Mouse (Mus musculus) forebrain, embryonic 15.5 days (tissue): ENCODE results near the gene Cd63. TPM values are rescaled to one million over a fixed set of nuclear protein-coding genes. Genes with fewer than 3 reads are reported as not detected.

Source experiments
- ATAC-seq: fragments of 200-750 bp; cut with Nextera tagmentation; replicated peaks from 2 replicates; pipeline ENCODE4 v1.8.0; 2017; ENCODE audit warnings: mild to moderate bottlenecking, moderate TSS enrichment, moderate library complexity
- H3K27ac ChIP-seq: fragments of 300-500 bp; sonication (generic); replicated peaks from 2 replicates; pipeline ENCODE4 v1.5.1; 2015; ENCODE audit warnings: mild to moderate bottlenecking, inconsistent platforms
- H3K27me3 ChIP-seq: fragments of 300-500 bp; sonication (generic); 2 replicates; pipeline ENCODE4 v1.6.1; 2015; ENCODE audit warnings: inconsistent platforms
- H3K36me3 ChIP-seq: fragments of 300-500 bp; sonication (generic); 2 replicates; pipeline ENCODE4 v1.6.1; 2015; ENCODE audit warnings: mild to moderate bottlenecking, inconsistent platforms
- H3K4me1 ChIP-seq: fragments of 300-500 bp; sonication (generic); 2 replicates; pipeline ENCODE4 v1.6.1; 2015; ENCODE audit warnings: inconsistent platforms
- H3K4me2 ChIP-seq: fragments of 300-500 bp; sonication (generic); replicated peaks from 2 replicates; pipeline ENCODE4 v1.6.1; 2015; ENCODE audit warnings: mild to moderate bottlenecking, inconsistent platforms
- H3K4me3 ChIP-seq: fragments of 300-500 bp; sonication (generic); 2 replicates; pipeline ENCODE4 v1.5.1; 2015; ENCODE audit warnings: mild to moderate bottlenecking, inconsistent platforms
- H3K9ac ChIP-seq: fragments of 300-500 bp; sonication (generic); replicated peaks from 2 replicates; pipeline ENCODE4 v1.6.1; 2015; ENCODE audit warnings: mild to moderate bottlenecking, inconsistent platforms
- H3K9me3 ChIP-seq: fragments of 300-500 bp; sonication (generic); 2 replicates; pipeline ENCODE4 v1.6.1; 2016; ENCODE audit warnings: inconsistent platforms
- WGBS: fragments of 180-500 bp; shearing (Covaris S2); methylation state at CpG from one replicate; pipeline ENCODE4 v1.1.7; 2015; ENCODE audit warnings: mixed read lengths; 5-methylcytosine and 5-hydroxymethylcytosine counted together
- polyA plus RNA-seq: library from polyadenylated mRNA; unstranded; fragments of >200 nt; fragmentation: Nextera tagmentation; extraction: Ambion mirVana; gene quantifications from 2 replicates; pipeline ENCODE4 v1.2.1, GENCODE M21; 2015

Gene Cd63
- polyA plus RNA-seq, 1 experiment from 2014 or later, result 142 TPM

GRCm38 (mm10) chr10:128909567-128910028 is 8.8 kb downstream of the Cd63 start:
- Histone ChIP-seq H3K4me3 (peak overlapping the region; percentile 60), H3K27ac (peak overlapping the region; percentile 42), H3K4me1 (peaks cover 16% of the 10 kb centered on the region), H3K27me3 (no peaks in the 10 kb centered on the region), H3K36me3 (no peaks in the 10 kb centered on the region), H3K4me2 (peak overlapping the region; percentile 66), H3K9me3 (no peaks in the 10 kb centered on the region), H3K9ac (peak overlapping the region; percentile 66)
- under 1% methylated on average over 28 of the region's 41 CpGs for WGBS
- peak; percentile 59 for ATAC-seq

GRCm38 (mm10) chr10:128910066-128910841 is 9.5 kb downstream of the Cd63 start:
- H3K4me3 ChIP-seq, result peak overlapping the region; percentile 60
- peak overlapping the region; percentile 42 for H3K27ac ChIP-seq
- H3K4me1 ChIP-seq, result peaks cover 16% of the 10 kb centered on the region
- no peaks in the 10 kb centered on the region for H3K36me3 ChIP-seq
- 1% methylated on average over 66 of the region's 66 CpGs for WGBS
- peak overlapping the region; percentile 66 for H3K9ac ChIP-seq
- ATAC-seq, result peak; percentile 35
- H3K4me2 ChIP-seq, result peak overlapping the region; percentile 66
- H3K9me3 ChIP-seq, result no peaks in the 10 kb centered on the region
- H3K27me3 ChIP-seq, result no peaks in the 10 kb centered on the region

- H3K36me3 ChIP-seq, result no peaks in the 10 kb centered on the region
These were observed 10.6 kb downstream of the Cd63 start for GRCm38 (mm10) chr10:128911430-128911829.

GRCm38 (mm10) chr10:128912268-128912667 is 11.5 kb downstream of the Cd63 start:
- H3K27ac ChIP-seq, result no peak overlapping the region
- no peak for ATAC-seq
- no peak overlapping the region for H3K9ac ChIP-seq
- H3K27me3 ChIP-seq, result no peaks in the 10 kb centered on the region
- WGBS, result 77% methylated on average over 4 of the region's 4 CpGs
- H3K9me3 ChIP-seq, result no peaks in the 10 kb centered on the region
- peaks cover 16% of the 10 kb centered on the region for H3K4me1 ChIP-seq
- H3K36me3 ChIP-seq, result 0 out of 2 replicates have a peak, but pooled peaks cover 4% of the 10 kb centered on the region
- H3K4me3 ChIP-seq, result no peak overlapping the region
- no peak overlapping the region for H3K4me2 ChIP-seq

More at GRCm38 (mm10) chr10:128911430-128911829, 10.6 kb downstream of the Cd63 start:
- ATAC-seq, result no peak
- Histone ChIP-seq H3K27ac (no peak overlapping the region), H3K27me3 (no peaks in the 10 kb centered on the region), H3K4me3 (no peak overlapping the region), H3K4me2 (no peak overlapping the region), H3K9me3 (no peaks in the 10 kb centered on the region), H3K4me1 (peaks cover 16% of the 10 kb centered on the region), H3K9ac (no peak overlapping the region)
- 93% methylated on average over 6 of the region's 6 CpGs for whole genome bisulfite sequencing

GRCm38 (mm10) chr10:128912791-128913190 is 12.0 kb downstream of the Cd63 start:
- Histone ChIP-seq H3K4me3 (no peak overlapping the region), H3K9me3 (no peaks in the 10 kb centered on the region), H3K4me1 (peaks cover 16% of the 10 kb centered on the region), H3K27ac (0 out of 2 replicates have a peak overlapping the region, but pooled peaks have one; percentile 27), H3K4me2 (no peak overlapping the region), H3K36me3 (0 out of 2 replicates have a peak, but pooled peaks cover 7% of the 10 kb centered on the region), H3K9ac (no peak overlapping the region), H3K27me3 (no peaks in the 10 kb centered on the region)
- 94% methylated on average over 4 of the region's 4 CpGs for WGBS
- no peak for ATAC-seq

GRCm38 (mm10) chr10:128913219-128913618 is 12.4 kb downstream of the Cd63 start:
- no peak overlapping the region for H3K4me2 ChIP-seq
- H3K9ac ChIP-seq, result no peak overlapping the region
- H3K9me3 ChIP-seq, result no peaks in the 10 kb centered on the region
- H3K27ac ChIP-seq, result 0 out of 2 replicates have a peak overlapping the region, but pooled peaks have one; percentile 27
- no peak overlapping the region for H3K4me3 ChIP-seq
- H3K27me3 ChIP-seq, result no peaks in the 10 kb centered on the region
- WGBS, result 10% methylated on average over 5 of the region's 5 CpGs
- peaks cover 16% of the 10 kb centered on the region for H3K4me1 ChIP-seq
- 0 out of 2 replicates have a peak, but pooled peaks cover 7% of the 10 kb centered on the region for H3K36me3 ChIP-seq
- peak; percentile 24 for ATAC-seq

GRCm38 (mm10) chr10:128913696-128914095 is 12.9 kb downstream of the Cd63 start:
- Histone ChIP-seq H3K9ac (no peak overlapping the region), H3K27me3 (no peaks in the 10 kb centered on the region), H3K4me3 (no peak overlapping the region), H3K27ac (no peak overlapping the region), H3K36me3 (0 out of 2 replicates have a peak, but pooled peaks cover 7% of the 10 kb centered on the region), H3K4me2 (no peak overlapping the region), H3K9me3 (no peaks in the 10 kb centered on the region), H3K4me1 (peaks cover 16% of the 10 kb centered on the region)
- 79% methylated on average over 12 of the region's 12 CpGs for WGBS
- ATAC-seq, result no peak

GRCm38 (mm10) chr10:128915550-128915949 is 14.8 kb downstream of the Cd63 start:
- Histone ChIP-seq H3K36me3 (0 out of 2 replicates have a peak, but pooled peaks cover 7% of the 10 kb centered on the region), H3K4me1 (peaks cover 4% of the 10 kb centered on the region), H3K27ac (no peak overlapping the region), H3K9me3 (no peaks in the 10 kb centered on the region), H3K4me3 (no peak overlapping the region), H3K9ac (no peak overlapping the region), H3K4me2 (no peak overlapping the region), H3K27me3 (no peaks in the 10 kb centered on the region)
- WGBS, result 83% methylated on average over 2 of the region's 2 CpGs
- no peak for ATAC-seq

- Histone ChIP-seq H3K9ac (no peak overlapping the region), H3K4me3 (no peak overlapping the region), H3K9me3 (no peaks in the 10 kb centered on the region), H3K36me3 (0 out of 2 replicates have a peak, but pooled peaks cover 7% of the 10 kb centered on the region), H3K27me3 (no peaks in the 10 kb centered on the region), H3K4me1 (no peaks in the 10 kb centered on the region), H3K4me2 (no peak overlapping the region), H3K27ac (no peak overlapping the region)
- WGBS, result 87% methylated on average over 3 of the region's 3 CpGs
- no peak for ATAC-seq
These were observed 15.9 kb downstream of the Cd63 start for GRCm38 (mm10) chr10:128916665-128917064.

- Histone ChIP-seq H3K4me3 (no peak overlapping the region), H3K9ac (no peak overlapping the region), H3K4me1 (peaks cover 6% of the 10 kb centered on the region), H3K36me3 (0 out of 2 replicates have a peak, but pooled peaks cover 7% of the 10 kb centered on the region), H3K4me2 (no peak overlapping the region), H3K27me3 (no peaks in the 10 kb centered on the region), H3K27ac (no peak overlapping the region), H3K9me3 (no peaks in the 10 kb centered on the region)
- WGBS, result 88% methylated on average over 6 of the region's 6 CpGs
- no peak for ATAC-seq
These were observed 16.6 kb downstream of the Cd63 start for GRCm38 (mm10) chr10:128917400-128917799.

GRCm38 (mm10) chr10:128918246-128918645 is 17.5 kb downstream of the Cd63 start:
- H3K4me1 ChIP-seq, result peaks cover 11% of the 10 kb centered on the region
- ATAC-seq, result no peak

GRCm38 (mm10) chr10:128919203-128919631 is 18.4 kb downstream of the Cd63 start:
- no peak overlapping the region for H3K4me2 ChIP-seq
- H3K9ac ChIP-seq, result no peak overlapping the region
- 8% methylated on average over 6 of the region's 6 CpGs for WGBS
- H3K4me3 ChIP-seq, result no peak overlapping the region
- H3K27ac ChIP-seq, result 0 out of 2 replicates have a peak overlapping the region, but pooled peaks have one; percentile 6
- peaks cover 16% of the 10 kb centered on the region for H3K4me1 ChIP-seq
- 0 out of 2 replicates have a peak, but pooled peaks cover 7% of the 10 kb centered on the region for H3K36me3 ChIP-seq
- ATAC-seq, result no peak
- no peaks in the 10 kb centered on the region for H3K27me3 ChIP-seq
- no peaks in the 10 kb centered on the region for H3K9me3 ChIP-seq

More at GRCm38 (mm10) chr10:128918246-128918645, 17.5 kb downstream of the Cd63 start:
- H3K4me2 ChIP-seq, result no peak overlapping the region
- H3K36me3 ChIP-seq, result 0 out of 2 replicates have a peak, but pooled peaks cover 7% of the 10 kb centered on the region
- 75% methylated on average over 7 of the region's 7 CpGs for WGBS
- no peaks in the 10 kb centered on the region for H3K27me3 ChIP-seq
- H3K4me3 ChIP-seq, result no peak overlapping the region
- 0 out of 2 replicates have a peak overlapping the region, but pooled peaks have one; percentile 6 for H3K27ac ChIP-seq
- H3K9me3 ChIP-seq, result no peaks in the 10 kb centered on the region
- no peak overlapping the region for H3K9ac ChIP-seq
